Mouse (Mus musculus) heart, adult 2 months (tissue): Measurements from ENCODE around the gene Cox6b2. TPM values are rescaled to one million over a fixed set of nuclear protein-coding genes. Genes with fewer than 3 reads are reported as not detected.

Experiments
- DNase-seq, 2 experiments: peaks; one replicate each; pipeline ENCODE4 v3.0.0; 2021
- H3K27ac ChIP-seq: fragments of 200-600 bp; 2 replicates; pipeline ENCODE4 v1.8.1; 2022
- H3K27me3 ChIP-seq: fragments of 200-500 bp; 2 replicates; pipeline ENCODE4 v1.6.1; 2012; ENCODE audit warnings: mild to moderate bottlenecking, low read length, inconsistent platforms, mixed read lengths; ENCODE audit not compliant: control insufficient read depth, insufficient read depth
- H3K36me3 ChIP-seq: fragments of 200-500 bp; 2 replicates; pipeline ENCODE4 v1.6.1; 2012; ENCODE audit warnings: low read length, inconsistent platforms; ENCODE audit not compliant: control insufficient read depth, insufficient read depth
- H3K4me1 ChIP-seq: fragments of 200-500 bp; 2 replicates; pipeline ENCODE4 v1.6.1; 2011; ENCODE audit warnings: low read length; ENCODE audit not compliant: control insufficient read depth, insufficient read depth
- H3K4me3 ChIP-seq: fragments of 200-600 bp; 2 replicates; pipeline ENCODE4 v1.8.1; 2022
- H3K79me2 ChIP-seq: fragments of 200-500 bp; replicated peaks from 2 replicates; pipeline ENCODE4 v1.6.1; 2012; ENCODE audit warnings: mild to moderate bottlenecking, inconsistent platforms, low read length, moderate library complexity, mixed read lengths; ENCODE audit not compliant: control insufficient read depth, insufficient read depth
- H3K9ac ChIP-seq: fragments of 200-500 bp; 2 replicates; pipeline ENCODE4 v1.6.1; 2012; ENCODE audit warnings: low read depth, mild to moderate bottlenecking, control low read depth, inconsistent platforms, low read length, mixed read lengths
- CTCF ChIP-seq: fragments of 200-600 bp; IDR thresholded peaks from 2 replicates; pipeline ENCODE4 v1.8.1; 2022; ENCODE audit warnings: antibody characterized with exemption, mild to moderate bottlenecking, moderate library complexity
- EP300 ChIP-seq: fragments of 200-500 bp; IDR thresholded peaks from 2 replicates; pipeline ENCODE4 v1.6.1; 2011; ENCODE audit warnings: low read depth, low read length, control low read depth; ENCODE audit not compliant: insufficient read depth
- POLR2A ChIP-seq: fragments of 200-500 bp; IDR thresholded peaks from 2 replicates; pipeline ENCODE4 v1.6.1; 2011; ENCODE audit warnings: mild to moderate bottlenecking, low read depth, low read length, control low read depth; ENCODE audit not compliant: insufficient read depth
- WGBS: fragments of 180-500 bp; shearing (Covaris S2); methylation state at CpG from one replicate; pipeline ENCODE4 v1.1.7; 2018; 5-methylcytosine and 5-hydroxymethylcytosine counted together
- intact Hi-C: fragments of 180-260 bp; cut with DNase I; formaldehyde crosslinking; loops from one replicate; pipeline ENCODE4 v1.15.1; 2025
- polyA plus RNA-seq: library from polyadenylated mRNA; depleted of rRNA; stranded (reverse); fragments of >200 nt; gene quantifications from 2 replicates; pipeline ENCODE4 v1.2.3, GENCODE M21; 2012
- total RNA-seq, 2 experiments: library from RNA; stranded (reverse); gene quantifications; 2 replicates each; pipeline ENCODE4 v1.2.3; 2021

The Cox6b2 gene
- total and polyA plus RNA-seq, 3 experiments, result 1.7 to 7.7 (median 3.5) TPM

DNA sequence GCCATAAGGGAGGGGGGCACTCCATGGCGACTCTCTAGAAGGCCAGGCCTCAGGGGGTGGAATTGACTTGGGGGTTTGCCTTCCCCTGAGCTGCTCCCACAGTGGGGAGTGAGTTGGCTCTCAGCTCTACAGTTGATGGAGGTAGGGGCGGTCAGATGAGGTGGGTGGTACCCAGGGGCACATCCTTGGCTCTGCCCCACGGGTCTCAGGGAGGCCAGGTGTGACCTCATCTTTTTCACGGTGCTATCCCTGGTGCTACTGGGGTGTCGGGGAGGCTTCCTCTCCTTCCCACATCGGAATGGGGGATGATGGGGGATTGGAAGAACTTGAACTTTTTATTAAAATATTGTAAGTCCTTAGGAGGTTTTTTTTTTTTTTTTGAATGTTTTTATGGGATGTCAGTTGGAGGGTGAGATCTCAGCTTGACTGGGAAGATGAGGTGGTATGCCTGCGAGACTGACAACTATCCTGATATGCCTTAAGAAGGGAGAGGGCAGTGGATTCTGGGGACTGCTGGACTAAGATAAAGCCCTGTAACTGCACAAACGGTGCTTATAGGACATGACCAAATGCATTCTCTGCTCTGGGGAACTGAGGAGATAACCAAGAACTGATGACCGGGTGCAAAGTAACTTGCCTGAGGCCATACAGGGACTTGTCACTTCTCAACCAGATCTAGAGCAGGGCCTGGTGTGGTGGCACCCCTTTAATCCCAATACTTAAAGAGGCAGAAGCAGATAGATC lies 5.6 kb downstream of the Cox6b2 start:
- Histone ChIP-seq H3K27ac (no peak overlapping the region), H3K9ac (no peak overlapping the region), H3K4me3 (no peak overlapping the region), H3K4me1 (no peaks in the 10 kb centered on the region), H3K36me3 (no peaks in the 10 kb centered on the region), H3K27me3 (no peaks in the 10 kb centered on the region), H3K79me2 (no peaks in the 10 kb centered on the region)
- no peak for DNase-seq
- TF ChIP-seq POLR2A (no peak), CTCF (no peak), EP300 (no peak)
- 67% methylated on average over 9 of the region's 9 CpGs for WGBS
- intact Hi-C loops, result no loop called here

DNA sequence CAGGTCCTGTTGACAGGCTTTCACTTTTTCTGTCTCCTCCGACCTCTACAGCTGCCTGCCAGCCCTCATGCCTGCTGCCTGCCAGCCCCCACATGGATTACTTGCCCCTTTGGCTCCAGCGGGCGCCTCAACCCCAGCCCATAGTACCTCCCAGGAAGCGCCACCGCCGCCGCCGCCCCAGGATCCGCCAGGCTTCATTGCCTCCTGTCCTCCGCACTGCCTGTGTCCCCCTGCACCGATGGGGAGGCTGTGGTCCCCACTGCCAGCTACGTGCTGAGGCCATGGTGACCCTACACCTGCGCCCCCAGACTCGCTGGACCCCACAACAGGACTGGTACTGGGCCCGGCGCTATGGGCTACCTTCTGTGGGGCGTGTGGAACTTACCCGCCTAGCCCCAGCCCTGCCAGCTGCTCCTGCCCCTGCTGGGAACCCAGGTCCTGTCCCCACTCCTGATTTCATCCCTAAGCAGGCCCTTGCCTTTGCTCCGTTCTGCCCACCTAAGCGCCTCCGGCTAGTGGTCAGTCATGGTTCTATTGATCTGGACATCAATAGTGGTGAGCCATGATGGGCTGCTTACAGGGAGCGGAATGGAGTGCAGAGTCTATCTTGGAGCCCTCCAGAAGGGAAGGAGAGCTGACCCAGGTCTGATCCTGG lies 6.4 kb downstream of the Cox6b2 start:
- no peak overlapping the region for H3K27ac ChIP-seq
- intact Hi-C loops, result no loop called here
- no peaks in the 10 kb centered on the region for H3K79me2 ChIP-seq
- 91% methylated on average over 22 of the region's 22 CpGs for WGBS
- H3K36me3 ChIP-seq, result no peaks in the 10 kb centered on the region
- H3K27me3 ChIP-seq, result no peaks in the 10 kb centered on the region
- H3K4me1 ChIP-seq, result no peaks in the 10 kb centered on the region; the same call in 1 of the 2 replicates
- H3K4me3 ChIP-seq, result no peak overlapping the region
- no peak for DNase-seq
- no peak overlapping the region for H3K9ac ChIP-seq
- TF ChIP-seq CTCF (no peak), EP300 (no peak), POLR2A (no peak)

DNA sequence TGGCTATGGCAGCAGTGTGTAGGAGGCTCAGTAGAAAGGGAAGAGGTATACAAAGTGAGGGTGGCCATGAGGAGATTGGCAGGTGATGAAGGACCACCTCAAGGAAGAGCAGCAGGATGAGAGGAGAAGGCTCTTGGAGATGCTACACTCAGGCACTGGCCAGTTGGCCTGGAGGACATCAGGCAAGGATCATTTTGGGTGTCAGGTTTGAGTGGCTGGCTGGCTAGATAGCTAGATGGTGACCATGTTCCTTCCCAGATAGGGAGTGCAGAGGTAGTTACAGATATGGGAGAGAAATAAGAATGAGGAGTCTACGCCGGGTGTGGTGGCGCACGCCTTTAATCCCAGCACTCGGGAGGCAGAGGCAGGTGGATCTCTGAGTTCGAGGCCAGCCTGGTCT lies 8.0 kb downstream of the Cox6b2 start:
- no peak overlapping the region for H3K9ac ChIP-seq

DNA sequence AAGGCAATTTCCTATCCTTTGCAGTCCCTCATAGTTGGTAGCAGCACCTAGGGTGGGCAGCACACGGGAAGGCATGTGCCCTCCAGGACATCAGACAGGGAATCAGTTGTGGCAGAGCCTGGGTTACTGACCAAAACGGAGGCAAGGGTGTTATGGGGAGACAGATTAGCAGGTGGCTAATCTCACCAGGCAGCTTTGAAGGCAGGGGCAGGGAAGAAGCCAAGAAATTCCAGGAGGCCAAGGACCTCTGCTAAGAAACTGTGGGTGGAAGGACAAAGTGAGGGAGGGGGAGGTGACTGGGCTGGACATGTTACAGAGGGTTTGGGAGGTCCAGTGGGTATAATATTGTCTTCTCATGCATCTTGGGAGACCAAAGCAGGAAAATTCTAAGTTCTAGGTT lies 9.5 kb downstream of the Cox6b2 start:
- Histone ChIP-seq H3K4me3 (no peak overlapping the region), H3K9ac (no peak overlapping the region), H3K36me3 (no peaks in the 10 kb centered on the region), H3K27ac (no peak overlapping the region), H3K79me2 (no peaks in the 10 kb centered on the region), H3K27me3 (no peaks in the 10 kb centered on the region), H3K4me1 (peaks cover 3% of the 10 kb centered on the region; the same call in 1 of the 2 replicates)
- WGBS, result 62% methylated on average over 2 of the region's 2 CpGs
- intact Hi-C loops, result loop anchor here (5.0 kb wide), 1 partner anchor 319 kb away; the partner anchor contains the start of gene U2af2
- DNase-seq, result no peak
- TF ChIP-seq CTCF, result no peak
- no peak for TF ChIP-seq POLR2A
- TF ChIP-seq EP300, result no peak

More for the DNA sequence above, 8.0 kb downstream of the Cox6b2 start:
- no peak overlapping the region for H3K4me3 ChIP-seq
- no peak for TF ChIP-seq CTCF
- no peak for TF ChIP-seq EP300
- TF ChIP-seq POLR2A, result no peak
- H3K27ac ChIP-seq, result no peak overlapping the region
- 94% methylated on average over 6 of the region's 6 CpGs for WGBS
- H3K79me2 ChIP-seq, result no peaks in the 10 kb centered on the region
- no peaks in the 10 kb centered on the region for H3K27me3 ChIP-seq
- H3K36me3 ChIP-seq, result no peaks in the 10 kb centered on the region
- peaks cover 3% of the 10 kb centered on the region; the same call in 1 of the 2 replicates for H3K4me1 ChIP-seq
- DNase-seq, result no peak
- intact Hi-C loops, result loop anchor here (5.0 kb wide), 1 partner anchor 317 kb away; the partner anchor contains the start of gene U2af2

DNA sequence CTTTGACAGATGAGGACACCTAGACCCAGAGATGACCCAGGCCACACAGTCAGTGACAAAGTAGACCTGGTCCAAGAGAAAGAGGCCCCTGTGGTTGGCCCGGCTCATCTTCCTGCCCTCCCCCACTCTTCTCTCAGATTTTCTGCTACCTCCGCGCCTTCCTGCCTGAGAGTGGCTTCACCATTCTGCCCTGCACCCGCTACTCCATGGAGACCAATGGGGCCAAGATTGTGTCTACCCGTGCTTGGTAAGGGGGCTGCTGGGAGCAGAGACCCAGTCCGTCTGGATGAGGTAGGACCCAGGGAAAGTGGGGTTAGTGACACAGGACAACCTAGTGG lies 10.4 kb downstream of the Cox6b2 start:
- H3K27me3 ChIP-seq, result no peaks in the 10 kb centered on the region
- no peak overlapping the region for H3K4me3 ChIP-seq
- H3K4me1 ChIP-seq, result peaks cover 3% of the 10 kb centered on the region; the same call in 1 of the 2 replicates
- H3K36me3 ChIP-seq, result no peaks in the 10 kb centered on the region
- intact Hi-C loops, result loop anchor here (5.0 kb wide), 1 partner anchor 320 kb away; the partner anchor contains the start of gene U2af2
- H3K27ac ChIP-seq, result no peak overlapping the region
- WGBS, result 93% methylated on average over 6 of the region's 6 CpGs
- DNase-seq, result no peak
- H3K79me2 ChIP-seq, result no peaks in the 10 kb centered on the region
- no peak overlapping the region for H3K9ac ChIP-seq
- TF ChIP-seq EP300 (no peak), CTCF (no peak), POLR2A (no peak)
